Mouse (Mus musculus) cerebellum, postnatal 4 days (tissue): Measurements from ENCODE around the gene Drd4.
"Not testable (repeated sequence)": the region's sequence is repeated elsewhere in the genome, so short reads cannot be mapped to it uniquely, and the experiment has no call there.

Experiments
- DNase-seq, 2 experiments: peaks; one replicate each; pipeline ENCODE4 v3.0.0; 2022; ENCODE audit warnings: low spot score in 2 of 2, mixed read lengths in 1 of 2

Gene Drd4

GRCm38 (mm10) chr7:141291921-141292582, at the start of gene Drd4:
Gene Drd4 (plus strand): TSS chr7:141292006.
- no peak for DNase-seq

- not testable (repeated sequence) for DNase-seq
These were observed 41.3 kb upstream of the Drd4 start for GRCm38 (mm10) chr7:141250486-141250885.

DNA sequence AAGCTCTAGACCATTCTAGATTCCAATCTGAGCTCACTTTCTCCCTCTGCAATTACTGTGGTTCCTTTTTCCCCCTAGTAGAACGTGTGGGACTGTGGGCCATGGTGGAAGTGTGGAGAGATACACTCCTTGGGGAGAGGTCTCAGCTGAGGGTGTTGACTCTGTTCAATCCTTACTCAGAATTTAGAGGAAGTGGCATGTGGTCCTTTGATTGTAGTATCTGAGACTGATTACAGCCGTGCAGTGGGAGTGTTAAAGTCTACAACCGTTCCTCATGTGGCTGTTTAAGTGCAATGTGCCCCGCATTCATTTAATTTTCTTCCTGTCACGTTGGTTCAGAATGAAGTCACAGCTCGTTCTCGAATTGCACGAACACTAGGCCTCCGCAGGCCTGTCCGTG, 35.6 kb upstream of the Drd4 start:
- no peak for DNase-seq

DNA sequence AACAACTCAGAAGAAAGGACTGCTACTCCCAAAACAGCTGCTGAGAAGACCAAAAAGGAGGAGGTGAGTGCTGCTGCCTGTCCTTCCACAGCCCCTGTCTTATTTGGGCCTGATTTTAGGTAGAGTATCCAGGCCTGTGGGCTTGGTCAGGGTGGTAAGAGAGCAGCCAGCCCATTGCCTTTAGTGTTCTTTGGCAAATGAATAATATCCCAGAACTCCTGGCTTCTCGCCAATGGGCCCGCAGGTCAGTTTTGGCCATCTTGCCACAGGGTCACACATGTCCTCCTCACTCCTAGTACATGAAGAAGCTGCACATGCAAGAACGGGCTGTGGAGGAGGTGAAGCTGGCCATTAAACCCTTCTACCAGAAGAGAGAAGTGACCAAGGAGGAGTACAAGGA, 30.3 kb upstream of the Drd4 start:
- no peak for DNase-seq

DNA sequence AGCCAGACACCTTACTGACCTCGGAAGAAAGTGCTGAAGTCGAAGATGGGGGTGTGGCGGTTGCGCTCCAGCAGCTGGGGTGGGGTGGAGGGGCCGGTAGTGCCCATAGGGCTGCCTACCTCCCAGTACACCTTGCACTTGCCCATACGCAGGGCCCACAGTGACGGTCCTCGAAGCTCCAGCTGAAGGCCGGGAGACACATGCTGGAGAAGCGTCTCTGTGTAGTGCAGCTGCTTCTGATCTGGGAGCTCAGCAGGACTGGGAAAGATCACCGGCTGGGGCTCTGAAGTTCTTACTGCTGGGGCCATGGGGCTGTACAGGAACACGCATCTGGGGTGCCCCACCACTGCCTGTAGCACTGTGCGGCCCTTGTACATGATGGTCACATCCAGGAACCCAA, 28.2 kb upstream of the Drd4 start:
- no peak for DNase-seq

- DNase-seq: no peak
These were observed 27.6 kb upstream of the Drd4 start for GRCm38 (mm10) chr7:141264041-141264700.

- no peak for DNase-seq
These were observed 26.9 kb upstream of the Drd4 start for GRCm38 (mm10) chr7:141264761-141265410.

- DNase-seq: no peak
These were observed 26.4 kb upstream of the Drd4 start for GRCm38 (mm10) chr7:141265411-141265738.

DNA sequence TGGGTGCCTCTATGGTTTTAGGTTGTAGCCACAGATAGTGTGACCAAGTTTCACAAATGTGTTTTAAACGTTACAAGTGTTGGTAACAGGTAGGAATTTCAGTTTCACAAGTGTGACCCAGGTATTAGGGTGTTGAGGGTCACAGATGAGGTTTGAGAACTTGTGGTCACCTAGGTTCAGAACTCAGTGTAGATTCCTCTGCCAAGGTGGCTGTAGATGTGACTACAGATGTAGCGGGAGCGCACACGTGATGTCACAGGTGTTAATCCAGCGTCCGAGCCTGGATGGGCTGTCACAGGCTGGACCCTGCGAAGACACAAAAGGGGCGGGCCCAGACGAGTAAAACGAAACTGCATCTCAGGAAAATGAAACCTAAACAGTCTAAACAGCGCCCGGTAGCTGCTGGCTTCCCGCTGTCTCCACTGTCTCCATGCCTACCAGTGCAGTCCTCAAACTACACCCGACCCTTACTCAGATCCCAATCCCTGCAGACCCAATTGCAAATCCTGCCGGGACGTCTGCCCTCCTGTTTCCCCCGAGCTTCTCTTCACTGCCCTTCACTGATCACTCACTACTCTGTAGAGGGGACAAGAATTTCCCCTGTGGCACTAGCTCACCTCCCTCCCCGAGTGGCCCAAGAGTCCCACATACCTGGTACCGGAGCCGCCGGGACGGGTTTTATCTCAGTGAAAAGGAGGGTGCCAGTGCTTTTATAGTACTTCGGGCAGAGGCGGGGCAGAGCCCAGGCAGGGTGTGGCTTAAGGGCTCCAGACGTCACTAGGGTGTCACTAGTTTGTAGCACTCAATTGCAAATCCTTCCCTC, 25.9 kb upstream of the Drd4 start, which contains the start of gene Irf7:
Gene Irf7, minus strand, starts transcription at position 743 of the 823 bp plus-strand sequence.
- no peak for DNase-seq

DNA sequence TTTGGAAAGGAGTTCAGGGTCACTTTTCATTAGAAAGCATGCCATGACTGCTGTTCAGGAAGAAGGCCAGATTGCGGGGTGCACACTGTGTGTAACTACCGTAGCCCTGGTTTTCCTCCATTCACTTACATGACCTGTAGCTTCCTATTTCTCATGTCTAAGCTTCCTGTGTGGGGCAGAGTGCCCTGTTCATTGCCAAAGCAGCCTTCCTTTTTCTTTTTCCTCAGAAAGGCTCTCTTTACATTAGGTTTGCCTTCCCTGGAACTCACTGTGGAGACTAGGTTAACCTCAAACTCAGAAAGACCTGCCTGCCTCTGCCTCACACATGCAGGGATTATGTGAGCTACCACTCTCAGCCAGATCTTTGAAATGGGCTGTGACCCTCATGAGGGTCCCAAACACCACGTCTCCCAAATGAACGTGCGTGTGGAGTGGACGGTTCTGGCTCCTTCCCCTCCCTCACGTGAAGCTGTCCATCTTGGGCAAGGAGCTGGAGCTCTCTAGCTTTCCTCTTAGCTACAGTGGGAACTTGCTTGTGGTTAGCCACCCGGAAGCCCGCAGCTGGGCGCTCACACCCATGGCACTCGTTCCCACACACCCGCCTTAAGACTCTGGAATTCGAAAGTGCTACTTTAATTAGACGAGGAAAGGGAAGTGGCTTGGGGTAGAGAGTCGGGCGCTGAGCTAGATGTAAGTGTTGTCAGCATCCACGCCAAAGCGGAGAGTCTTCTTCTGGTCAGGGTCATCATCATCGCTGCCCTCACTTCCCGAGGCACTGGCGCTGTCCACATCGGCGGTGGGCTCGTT, 23.1 kb upstream of the Drd4 start:
- DNase-seq: no peak

DNA sequence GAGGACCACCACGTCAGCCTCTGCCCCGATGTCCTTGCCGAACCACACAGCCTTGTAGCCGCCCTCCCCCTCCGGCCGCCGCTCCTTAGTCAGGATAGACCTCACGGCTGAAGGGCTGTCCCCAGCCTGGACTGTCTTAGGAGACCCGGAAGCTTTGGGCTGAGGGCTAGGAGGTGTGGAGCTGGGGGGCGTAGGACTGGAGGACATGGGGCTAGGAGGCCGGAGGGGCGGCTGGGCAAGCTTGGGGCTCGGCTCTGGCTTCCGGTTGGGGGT, 22.6 kb upstream of the Drd4 start:
- no peak for DNase-seq

DNA sequence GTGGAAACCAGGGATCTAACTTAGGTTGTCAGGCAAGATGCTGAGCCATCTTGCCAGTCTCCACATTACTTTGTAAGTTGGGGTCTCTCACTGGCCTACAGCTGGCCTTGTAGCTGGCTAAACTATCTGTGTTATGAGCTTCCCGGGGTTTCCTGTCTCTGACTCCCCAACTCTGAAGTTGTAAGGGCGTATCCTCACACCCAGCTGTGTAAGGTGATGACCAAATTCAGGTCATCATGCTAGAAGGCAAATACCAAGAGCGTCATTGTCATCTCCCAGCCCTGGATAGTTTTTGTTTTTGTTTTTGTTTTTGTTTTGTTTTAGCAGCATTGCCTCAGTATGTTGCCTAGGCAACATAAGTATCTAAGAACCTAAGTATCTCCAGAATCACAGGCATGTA, 21.2 kb upstream of the Drd4 start:
- DNase-seq: no peak

- no peak for DNase-seq
These were observed 16.4 kb upstream of the Drd4 start for GRCm38 (mm10) chr7:141275356-141275755.

- DNase-seq: no peak
These were observed 15.3 kb upstream of the Drd4 start, which contains the start of gene Cdhr5 for GRCm38 (mm10) chr7:141276546-141276945. Gene Cdhr5 (minus strand): TSS chr7:141276786.

GRCm38 (mm10) chr7:141277701-141278678, 13.8 kb upstream of the Drd4 start:
- DNase-seq: no peak

DNA sequence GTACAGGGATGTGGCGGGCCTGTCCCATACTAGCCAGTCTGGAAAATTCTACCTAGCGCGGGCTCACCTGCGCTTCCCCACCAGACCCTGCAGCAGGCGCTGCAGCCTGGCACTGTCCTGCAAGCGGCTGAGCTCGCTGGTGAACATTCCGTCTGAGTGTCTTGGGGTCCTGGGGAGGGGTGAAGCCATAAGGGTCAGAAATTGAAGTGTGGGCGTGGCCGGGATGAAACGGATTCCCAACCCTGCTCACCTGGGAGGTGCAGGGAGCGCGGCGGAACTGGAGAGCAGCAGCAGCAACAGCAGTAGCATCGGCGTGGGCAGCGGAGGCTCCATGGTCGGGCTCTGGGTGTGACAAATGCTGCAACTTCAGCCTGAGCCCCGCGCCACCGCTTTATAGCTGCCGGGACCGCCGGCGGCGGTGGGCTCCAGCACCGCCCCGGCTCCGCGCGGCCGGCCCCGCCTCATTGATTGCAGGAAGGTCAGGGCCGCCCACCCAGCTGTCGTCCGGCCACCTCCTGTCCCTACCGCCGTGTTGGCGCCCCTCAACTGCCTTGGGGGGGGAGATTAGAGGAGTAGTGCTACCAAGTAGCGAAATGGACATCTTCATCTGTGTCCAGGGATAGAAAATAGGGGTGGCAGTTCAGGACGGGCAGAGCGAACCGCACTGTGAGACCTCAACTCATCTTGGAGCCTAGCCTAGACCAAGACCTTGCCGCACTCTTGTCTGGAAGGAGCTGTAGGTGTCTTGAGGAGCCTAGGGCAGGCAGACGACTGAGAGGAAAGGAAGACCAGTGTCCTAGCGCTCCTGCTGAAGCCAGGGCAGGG, 12.8 kb upstream of the Drd4 start, which contains the start of gene Sct:
Gene Sct, minus strand, starts transcription at position 368 of the 825 bp plus-strand sequence.
- DNase-seq: peak in 1 of 2 experiments; percentile 38

GRCm38 (mm10) chr7:141281442-141281841, 10.4 kb upstream of the Drd4 start:
- DNase-seq: no peak

- DNase-seq: no peak
These were observed 9.1 kb upstream of the Drd4 start for GRCm38 (mm10) chr7:141282756-141283155.

DNA sequence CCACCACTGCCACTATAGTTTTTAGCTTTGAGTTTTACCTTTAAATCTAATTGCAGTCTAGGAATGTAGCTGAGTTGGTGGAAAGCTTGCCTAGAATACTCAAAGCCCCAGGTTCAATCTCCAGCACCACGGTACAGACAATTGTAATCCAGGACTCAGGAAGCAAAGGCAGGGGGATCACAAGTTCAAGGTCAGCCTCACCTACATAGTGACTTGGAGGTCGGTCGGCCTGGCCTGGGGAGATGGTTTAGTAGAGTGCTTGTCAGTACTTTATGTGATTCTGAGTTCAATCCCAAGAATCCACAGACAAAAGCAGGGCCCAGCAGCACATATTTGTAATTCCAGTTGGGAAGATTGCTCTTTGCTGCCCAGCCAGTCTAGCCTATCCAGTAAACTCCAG, 3.8 kb upstream of the Drd4 start:
- DNase-seq: no peak
